13 mouse cellular contexts compared by ENCODE assay signal in genomic region chr12:100234919-100235318, GRCm38 (mm10). TPM values are rescaled to one million over a fixed set of nuclear protein-coding genes. Genes with fewer than 3 reads are reported as not detected.
DNase-seq lines count a peak whose midpoint lies in the region.
"Had no signal": no experiment of that assay in that cellular context is flagged by ENCODE, and none has a peak within 500 bp of the region (broad histone marks: within the 10 kb centered on the region; RNA-seq: fewer than 3 reads in every experiment).

No protein-coding gene starts in this region.

- DNase-seq in gastrocnemius, postnatal 25 days: peak; percentile 22
- no peak for DNase-seq in gastrocnemius, adult 18-20 months (ENCODE audit: low spot score)
- peak; percentile 29 for DNase-seq in retina, postnatal 1 day
- no peak for DNase-seq in retina, embryonic 14.5 days (ENCODE audit: low spot score)
- peak; percentile 65 for DNase-seq in cerebellum, adult 9-10 months
- no peak for DNase-seq in Muller cell, postnatal 12 days (ENCODE audit: inconsistent ontology term)
- no peak for DNase-seq in kidney, postnatal 4 days
- DNase-seq: adrenal gland, adult 8-10 months; heart, adult 11 months; heart, postnatal 10 days; kidney, postnatal 14 days; lung, postnatal 10 days; thymus, postnatal 14 days had no signal

RNA-seq across cellular contexts. Expression of gene Calm1, which starts 35.7 kb away (rescaled TPM):
- 100 to 1,000 TPM; 351 to 515 TPM for total RNA-seq in gastrocnemius, postnatal 25 days (2021)
- total RNA-seq in gastrocnemius, adult 18-20 months (2021): 100 to 1,000 TPM; 568 to 588 TPM

Comparison
In these comparisons a context has a peak if more than half of its experiments do, and no peak if none do; other contexts are left out.
1. DNase-seq: peak in gastrocnemius, postnatal 25 days (single experiment), retina, postnatal 1 day (single experiment) and cerebellum, adult 9-10 months (single experiment); none in gastrocnemius, adult 18-20 months (single experiment), retina, embryonic 14.5 days (single experiment), Muller cell, postnatal 12 days (single experiment) and kidney, postnatal 4 days (0 of 2).